Mouse (Mus musculus): ENCODE measurements at regions not wholly inside any gene's neighbourhood (a gene's known extent, or its start where the extent isn't known, plus 50 kb on each side); places are given as distances from the start of the nearest gene placed in this dataset.
"Not testable (repeated sequence)": the region's sequence is repeated elsewhere in the genome, so short reads cannot be mapped to it uniquely, and the experiment has no call there.

- ATAC-seq (replicated peaks; ENCODE audit: low read depth, poor library complexity, severe bottlenecking) = no peak
Measured at GRCm38 (mm10) chr11:12589757-12590373, 125.1 kb upstream of the Cobl start.

- not testable (repeated sequence) for ATAC-seq (replicated peaks; ENCODE audit: low read depth, poor library complexity, severe bottlenecking)
Measured at GRCm38 (mm10) chr11:12584851-12585680, 120.3 kb upstream of the Cobl start.

- ATAC-seq (replicated peaks; ENCODE audit: low read depth, poor library complexity, severe bottlenecking) = peak; percentile 39; the same call in 1 of the 2 replicates
Measured at GRCm38 (mm10) chr11:12578999-12579576, 114.3 kb upstream of the Cobl start.

- ATAC-seq (replicated peaks; ENCODE audit: low read depth, poor library complexity, severe bottlenecking) = no peak
Measured at GRCm38 (mm10) chr11:12559663-12560062, 94.9 kb upstream of the Cobl start.

GRCm38 (mm10) chr11:12558995-12559633 lies 94.4 kb upstream of the Cobl start:
- peak; percentile 73; the same call in 1 of the 2 replicates for ATAC-seq (replicated peaks; ENCODE audit: low read depth, poor library complexity, severe bottlenecking)

GRCm38 (mm10) chr11:12558176-12558575 lies 93.4 kb upstream of the Cobl start:
- no peak for ATAC-seq (replicated peaks; ENCODE audit: low read depth, poor library complexity, severe bottlenecking)

- ATAC-seq (replicated peaks; ENCODE audit: low read depth, poor library complexity, severe bottlenecking) = no peak
Measured at GRCm38 (mm10) chr11:12545771-12546170, 81.0 kb upstream of the Cobl start.

GRCm38 (mm10) chr11:12543042-12543441 lies 78.3 kb upstream of the Cobl start:
- ATAC-seq (replicated peaks; ENCODE audit: low read depth, poor library complexity, severe bottlenecking) = no peak

GRCm38 (mm10) chr11:12540333-12540870 lies 75.6 kb upstream of the Cobl start:
- no peak for ATAC-seq (replicated peaks; ENCODE audit: low read depth, poor library complexity, severe bottlenecking)

- no peak for ATAC-seq (replicated peaks; ENCODE audit: low read depth, poor library complexity, severe bottlenecking)
Measured at GRCm38 (mm10) chr11:12535063-12535462, 70.3 kb upstream of the Cobl start.

GRCm38 (mm10) chr11:12532288-12532687 lies 67.5 kb upstream of the Cobl start:
- no peak for ATAC-seq (replicated peaks; ENCODE audit: low read depth, poor library complexity, severe bottlenecking)

- ATAC-seq (replicated peaks; ENCODE audit: low read depth, poor library complexity, severe bottlenecking) = not testable (repeated sequence)
Measured at GRCm38 (mm10) chr11:12522063-12522462, 57.3 kb upstream of the Cobl start.

- no peak for ATAC-seq (replicated peaks; ENCODE audit: low read depth, poor library complexity, severe bottlenecking)
Measured at GRCm38 (mm10) chr11:12521286-12521685, 56.5 kb upstream of the Cobl start.

GRCm38 (mm10) chr11:12516374-12516773 lies 51.6 kb upstream of the Cobl start:
- no peak for ATAC-seq (replicated peaks; ENCODE audit: low read depth, poor library complexity, severe bottlenecking)
